Mouse (Mus musculus): ENCODE data around the gene Dpf3.

The Dpf3 gene

GRCm38 (mm10) chr12:83295031-83295430, 192.5 kb downstream of the Dpf3 start:
- no peak for DNase-seq (ENCODE audit: low read depth, low spot score)

- no peak for DNase-seq (ENCODE audit: low read depth, low spot score)
Observed at GRCm38 (mm10) chr12:83291915-83292314, 195.6 kb downstream of the Dpf3 start.

- DNase-seq (ENCODE audit: low read depth, low spot score) = no peak
Observed at GRCm38 (mm10) chr12:83286496-83287492, 200.7 kb downstream of the Dpf3 start.

GRCm38 (mm10) chr12:83283591-83284320, 203.8 kb downstream of the Dpf3 start:
- DNase-seq (ENCODE audit: low read depth, low spot score) = no peak

GRCm38 (mm10) chr12:83277537-83278441, 209.7 kb downstream of the Dpf3 start:
- DNase-seq (ENCODE audit: low read depth, low spot score) = no peak

- DNase-seq (ENCODE audit: low read depth, low spot score) = no peak
Observed at GRCm38 (mm10) chr12:83271215-83271614, 216.3 kb downstream of the Dpf3 start.

- DNase-seq (ENCODE audit: low read depth, low spot score) = no peak
Observed at GRCm38 (mm10) chr12:83268504-83268922, 219.0 kb downstream of the Dpf3 start.

- no peak for DNase-seq (ENCODE audit: low read depth, low spot score)
Observed at GRCm38 (mm10) chr12:83260540-83260939, 227.0 kb downstream of the Dpf3 start.

GRCm38 (mm10) chr12:83254399-83254798, 233.1 kb downstream of the Dpf3 start:
- DNase-seq (ENCODE audit: low read depth, low spot score) = no peak

- no peak for DNase-seq (ENCODE audit: low read depth, low spot score)
Observed at GRCm38 (mm10) chr12:83249066-83249465, 238.4 kb downstream of the Dpf3 start.

GRCm38 (mm10) chr12:83248636-83249035, 238.9 kb downstream of the Dpf3 start:
- no peak for DNase-seq (ENCODE audit: low read depth, low spot score)

GRCm38 (mm10) chr12:83247669-83248068, 239.8 kb downstream of the Dpf3 start:
- no peak for DNase-seq (ENCODE audit: low read depth, low spot score)

GRCm38 (mm10) chr12:83241022-83241421, 246.5 kb downstream of the Dpf3 start:
- DNase-seq (ENCODE audit: low read depth, low spot score) = no peak

GRCm38 (mm10) chr12:83240571-83240970, 246.9 kb downstream of the Dpf3 start:
- no peak for DNase-seq (ENCODE audit: low read depth, low spot score)

GRCm38 (mm10) chr12:83235781-83236180, 251.7 kb downstream of the Dpf3 start:
- no peak for DNase-seq (ENCODE audit: low read depth, low spot score)

GRCm38 (mm10) chr12:83234981-83235380, 252.5 kb downstream of the Dpf3 start:
- no peak for DNase-seq (ENCODE audit: low read depth, low spot score)

GRCm38 (mm10) chr12:83233651-83234050, 253.9 kb downstream of the Dpf3 start:
- DNase-seq (ENCODE audit: low read depth, low spot score) = no peak

- DNase-seq (ENCODE audit: low read depth, low spot score) = no peak
Observed at GRCm38 (mm10) chr12:83232916-83233315, 254.6 kb downstream of the Dpf3 start.

GRCm38 (mm10) chr12:83231258-83231657, 256.3 kb downstream of the Dpf3 start:
- DNase-seq (ENCODE audit: low read depth, low spot score) = no peak

GRCm38 (mm10) chr12:83229683-83230082, 257.8 kb downstream of the Dpf3 start:
- DNase-seq (ENCODE audit: low read depth, low spot score) = no peak

- DNase-seq (ENCODE audit: low read depth, low spot score) = no peak
Observed at GRCm38 (mm10) chr12:83227014-83227413, 260.5 kb downstream of the Dpf3 start.
